Mouse (Mus musculus): ENCODE results near the gene Mtf1.

DNA sequence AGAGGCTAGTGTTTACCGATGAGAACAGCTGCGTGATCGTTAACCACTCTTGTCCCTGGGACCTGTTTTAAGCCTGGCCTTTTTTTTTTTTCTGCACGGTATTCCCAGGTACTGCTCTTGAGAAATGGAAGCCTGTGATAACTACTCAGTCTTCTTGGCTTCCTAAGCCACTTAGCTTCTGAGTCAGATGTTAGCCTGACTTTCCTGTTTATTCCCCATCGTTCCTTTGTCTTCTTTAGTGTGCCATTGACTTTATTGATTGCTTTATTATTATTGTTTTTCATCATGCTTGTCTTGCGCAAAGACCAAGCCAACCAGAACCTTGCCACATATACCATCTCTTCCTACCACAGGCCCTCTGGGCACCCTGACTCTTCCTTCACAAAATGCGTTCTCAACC is 8.2 kb downstream of the Mtf1 start:
- TF ChIP-seq CTCF (IDR thresholded peaks at IDR 0.05; ENCODE audit: insufficient read depth, low read depth, low read length) (no peak), POLR2A (IDR thresholded peaks at IDR 0.05; ENCODE audit: insufficient read depth, low read depth, low read length) (no peak)
